Mouse (Mus musculus): Measurements from ENCODE around the gene Ndufv1.

Ndufv1 gene

GRCm38 (mm10) chr19:4001752-4002151, 10.9 kb downstream of the Ndufv1 start:
- no peak for DNase-seq (ENCODE audit: low spot score)

- DNase-seq (ENCODE audit: low spot score) = no peak
These were observed 11.6 kb downstream of the Ndufv1 start for GRCm38 (mm10) chr19:4000949-4001525.

DNA sequence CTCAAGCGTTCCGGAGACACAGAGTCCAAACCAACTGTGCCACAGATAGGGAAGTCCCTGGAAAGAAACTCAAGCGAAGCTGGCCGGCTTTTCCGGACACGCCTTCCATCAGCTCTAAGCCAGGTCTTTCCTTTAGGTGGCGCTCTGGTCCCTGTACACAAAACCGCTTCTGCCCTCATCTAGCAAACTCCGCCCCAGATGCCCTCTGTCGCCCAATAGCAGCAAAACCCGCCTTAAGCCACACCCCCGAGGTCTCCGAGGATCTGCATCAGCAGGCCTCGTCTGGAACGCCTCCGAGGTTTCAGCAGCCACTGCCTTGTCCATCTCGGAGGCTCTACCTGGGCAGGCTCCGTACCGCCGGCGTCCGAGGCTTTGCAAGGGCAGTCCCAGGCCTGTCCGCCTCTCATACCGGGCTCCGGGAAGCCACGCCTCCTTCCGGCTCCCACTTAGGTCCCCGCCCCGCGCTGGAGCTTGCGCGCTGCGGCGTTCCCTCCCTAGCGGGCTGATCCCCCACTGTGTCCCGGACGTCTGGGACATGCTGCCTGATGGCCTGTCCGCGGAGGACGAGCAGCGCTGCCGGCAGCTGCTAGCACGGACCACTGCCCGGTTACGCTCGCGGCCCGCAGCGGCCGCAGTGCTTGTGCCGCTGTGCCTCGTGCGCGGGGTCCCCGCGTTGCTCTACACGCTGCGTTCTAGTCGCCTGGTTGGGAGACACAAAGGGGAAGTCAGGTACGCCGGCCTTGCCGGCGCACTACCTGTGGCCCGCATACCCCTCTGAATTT, 12.3 kb downstream of the Ndufv1 start, which contains the start of the genes Nudt8 and Gm49405:
Nudt8 (plus strand) TSS at position 462 of the 782 bp plus-strand sequence.
Gm49405 (plus strand) TSS at position 508 of the 782 bp plus-strand sequence.
- peak; percentile 99 for DNase-seq (ENCODE audit: low spot score)

- no peak for DNase-seq (ENCODE audit: low spot score)
These were observed 13.4 kb downstream of the Ndufv1 start for GRCm38 (mm10) chr19:3999121-3999730.

GRCm38 (mm10) chr19:3998335-3998734, 14.3 kb downstream of the Ndufv1 start:
- DNase-seq (ENCODE audit: low spot score) = no peak

DNA sequence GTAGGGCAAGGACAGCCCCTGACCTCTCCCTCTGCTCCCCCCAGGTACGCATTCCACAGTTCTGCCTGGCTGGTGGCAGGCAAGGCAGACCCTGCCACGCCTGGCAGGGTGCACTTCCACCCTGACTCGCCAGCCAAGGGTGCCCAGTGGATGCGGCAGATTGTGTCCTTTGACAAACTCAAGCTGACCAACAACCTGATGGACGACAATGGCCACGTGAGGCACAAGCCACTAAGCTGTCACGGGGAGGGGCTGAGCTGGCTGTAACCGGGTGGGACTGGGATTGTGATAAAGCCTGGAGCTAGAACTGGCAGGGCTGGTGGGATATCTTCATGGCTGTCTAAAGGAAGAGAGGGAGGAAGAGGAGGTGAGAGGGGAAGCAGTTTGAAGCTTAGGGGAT, 15.4 kb downstream of the Ndufv1 start:
- no peak for DNase-seq (ENCODE audit: low spot score)

DNA sequence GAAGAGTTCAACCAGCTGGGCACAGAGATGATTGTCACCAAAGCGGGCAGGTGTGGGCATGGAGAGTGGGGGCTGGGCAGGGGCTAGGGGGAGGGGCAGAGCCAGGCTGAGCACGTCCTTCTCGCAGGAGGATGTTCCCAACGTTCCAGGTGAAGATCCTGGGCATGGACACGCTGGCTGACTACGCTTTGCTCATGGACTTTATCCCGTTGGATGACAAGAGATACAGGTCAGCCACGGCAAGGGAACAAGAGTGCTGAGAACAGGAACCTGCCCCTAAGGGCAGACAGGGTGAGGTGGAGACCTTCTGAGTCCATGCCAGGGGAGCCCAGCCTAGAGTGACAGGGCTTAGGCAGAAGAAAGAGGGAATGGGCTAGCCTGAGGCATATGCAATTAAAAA, 15.9 kb downstream of the Ndufv1 start:
- DNase-seq (ENCODE audit: low spot score) = no peak

DNA sequence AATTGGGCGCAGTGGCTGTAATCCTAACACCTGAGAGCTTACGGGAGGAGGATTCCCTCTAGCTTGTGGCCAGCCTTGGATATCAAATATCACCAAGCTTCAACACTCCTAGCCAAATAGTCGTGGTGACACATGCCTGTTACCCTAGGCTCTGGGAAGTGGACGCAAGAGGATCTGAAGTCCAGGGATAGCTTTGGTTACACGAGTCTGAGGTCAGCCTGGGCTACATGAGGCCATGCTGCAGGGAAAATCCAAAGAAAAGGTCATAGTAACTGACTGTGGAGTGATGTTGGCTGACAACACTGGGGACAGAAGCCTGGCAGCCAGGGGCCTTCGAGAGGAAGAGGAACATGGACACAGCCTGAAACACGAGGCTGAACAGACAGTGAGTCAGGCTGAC, 16.5 kb downstream of the Ndufv1 start:
- no peak for DNase-seq (ENCODE audit: low spot score)

DNA sequence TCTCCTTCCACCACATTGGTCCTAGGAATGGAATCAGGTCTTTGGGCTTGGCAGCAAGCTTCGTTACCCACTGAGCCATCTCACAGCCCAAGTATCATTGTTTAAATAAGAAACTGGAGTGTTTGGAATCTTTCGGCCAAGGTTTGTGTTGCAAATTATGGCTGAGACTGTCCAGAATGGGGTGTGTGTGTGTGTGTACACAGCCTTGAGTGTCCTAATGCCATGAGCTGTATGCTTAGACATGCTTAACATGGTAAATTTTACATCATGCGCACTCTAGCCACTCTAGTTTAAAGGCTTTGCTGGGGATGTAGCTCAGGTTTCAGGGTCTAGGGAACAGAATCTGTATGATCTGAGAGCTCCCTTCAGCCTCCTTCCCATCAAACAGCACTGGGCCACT, 17.1 kb downstream of the Ndufv1 start:
- no peak for DNase-seq (ENCODE audit: low spot score)

DNA sequence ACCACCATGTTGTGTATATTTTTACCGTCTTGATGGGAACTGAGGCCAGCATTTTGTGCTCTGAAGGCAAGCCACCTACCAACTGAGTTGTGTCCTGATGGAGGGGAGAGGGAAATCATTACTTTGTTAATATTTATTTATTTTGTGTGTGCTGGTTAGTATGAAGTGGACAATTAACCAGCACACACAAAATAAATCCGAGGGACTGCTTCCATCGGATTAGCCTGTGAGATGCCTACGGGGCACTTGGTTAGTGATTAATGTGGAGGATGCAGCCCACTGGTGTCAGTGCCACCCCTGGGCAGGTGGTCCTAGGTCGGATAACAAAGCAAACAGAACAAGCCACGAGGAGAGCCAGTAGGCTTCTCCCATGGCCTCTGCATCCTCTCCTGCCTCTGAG, 17.7 kb downstream of the Ndufv1 start:
- DNase-seq (ENCODE audit: low spot score) = no peak

DNA sequence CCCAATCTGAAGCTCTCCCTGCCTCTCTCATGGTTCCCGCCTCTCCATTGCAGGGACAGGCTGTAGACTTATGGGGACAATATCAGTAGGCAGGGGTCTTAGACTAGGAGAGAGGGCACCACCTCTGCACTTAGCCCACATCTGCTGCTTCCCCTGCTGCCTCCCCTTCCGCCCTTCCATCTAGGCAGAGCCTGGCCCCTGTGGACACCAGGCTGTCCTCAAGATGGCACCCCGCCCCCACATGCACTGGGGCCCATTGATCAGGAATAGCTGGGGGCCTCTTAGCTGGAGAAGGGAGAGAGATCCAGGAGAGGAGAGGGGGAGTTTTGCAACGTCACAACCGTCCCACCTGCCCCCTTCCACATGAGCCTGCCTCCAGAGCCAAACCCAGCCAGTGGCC, 20.2 kb downstream of the Ndufv1 start, which contains the start of gene Tbx10:
Tbx10 (plus strand) TSS at position 337 of the 400 bp plus-strand sequence.
- no peak for DNase-seq (ENCODE audit: low spot score)

DNA sequence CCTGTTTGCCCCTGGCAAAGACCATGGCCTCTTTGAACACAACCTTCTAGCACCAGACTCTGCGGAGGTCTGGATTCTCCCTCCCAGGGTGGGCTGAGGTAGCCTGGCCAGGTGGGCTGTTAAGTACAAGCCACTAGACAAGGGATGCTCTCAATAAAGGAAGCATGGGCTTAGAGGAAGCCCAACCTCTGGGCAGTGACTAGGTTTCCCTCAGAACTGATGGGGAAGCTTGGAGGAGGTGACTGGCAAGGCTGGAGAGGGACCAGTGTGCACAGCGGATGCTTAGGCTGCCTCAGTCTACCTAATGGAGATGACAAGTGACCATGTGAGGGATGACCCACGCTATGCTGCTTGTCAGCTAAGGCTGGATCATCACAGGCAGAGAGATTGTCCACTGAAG, 20.6 kb downstream of the Ndufv1 start:
- no peak for DNase-seq (ENCODE audit: low spot score)

- no peak for DNase-seq (ENCODE audit: low spot score)
These were observed 21.0 kb downstream of the Ndufv1 start for GRCm38 (mm10) chr19:3991562-3991961.

- no peak for DNase-seq (ENCODE audit: low spot score)
These were observed 21.8 kb downstream of the Ndufv1 start for GRCm38 (mm10) chr19:3990804-3991203.

GRCm38 (mm10) chr19:3988750-3989149, 23.9 kb downstream of the Ndufv1 start:
- no peak for DNase-seq (ENCODE audit: low spot score)

DNA sequence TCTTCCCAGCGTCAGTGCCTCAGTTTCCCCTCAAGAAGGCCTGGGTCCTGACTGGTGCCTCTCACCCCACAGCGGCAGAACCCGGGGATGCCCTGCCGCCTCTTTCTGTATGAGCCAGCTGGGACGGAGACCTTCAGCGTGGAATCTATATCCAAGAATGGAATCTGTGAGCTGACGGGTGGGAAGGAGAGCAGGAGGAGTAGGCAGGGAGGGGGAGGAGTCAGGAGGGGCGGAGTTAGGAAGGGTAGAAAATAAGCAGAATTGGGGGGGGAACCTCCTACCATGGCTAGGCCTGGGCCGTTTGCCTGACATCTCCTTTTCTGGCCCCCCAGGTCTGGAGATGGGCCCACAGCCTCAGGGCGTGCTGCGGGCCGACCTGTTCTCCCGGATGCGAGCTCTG, 24.5 kb downstream of the Ndufv1 start:
- no peak for DNase-seq (ENCODE audit: low spot score)

DNA sequence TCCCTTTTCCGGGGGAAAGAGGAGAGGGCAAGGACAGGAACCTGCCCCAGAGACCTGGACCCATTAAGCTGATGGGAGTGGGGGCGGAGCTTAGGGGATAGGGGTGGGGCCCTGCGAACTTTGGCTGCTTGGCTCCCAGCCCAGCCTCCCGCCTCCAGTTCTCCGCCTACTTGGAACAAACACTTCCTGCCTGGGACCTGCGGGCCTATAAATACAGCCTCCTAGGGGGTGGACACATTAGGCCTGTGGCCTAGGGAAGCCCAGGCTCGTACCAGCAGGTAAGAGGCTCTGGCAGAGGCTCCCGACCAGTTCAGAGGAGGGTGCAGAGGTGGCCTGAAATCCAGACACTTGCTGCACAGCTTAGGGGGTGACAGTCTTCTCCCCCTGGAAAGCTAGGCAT, 26.3 kb downstream of the Ndufv1 start, which contains the start of gene Acy3:
Acy3 (plus strand) TSS at position 237 of the 400 bp plus-strand sequence.
- DNase-seq (ENCODE audit: low spot score) = peak; percentile 81

DNA sequence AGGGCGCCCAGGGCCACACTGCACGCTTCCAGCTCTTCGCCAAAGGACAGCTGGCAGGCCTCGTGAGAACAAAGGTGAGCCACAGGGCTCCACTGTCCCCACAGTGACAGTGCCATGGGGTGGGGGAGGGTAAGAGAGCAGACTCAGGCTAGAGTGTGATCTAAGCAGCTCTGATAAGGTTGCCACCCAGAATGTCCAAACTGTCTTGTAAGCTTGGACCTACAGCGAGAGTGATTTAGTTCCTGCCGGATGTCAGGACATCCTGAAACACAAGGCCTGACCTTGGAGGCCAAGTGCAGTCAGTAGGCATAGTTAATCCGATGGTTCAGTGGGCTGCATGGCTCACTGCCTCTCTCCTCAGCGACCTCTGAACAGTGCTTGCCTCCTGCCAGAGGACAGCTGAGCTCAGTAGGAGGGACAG, 27.3 kb downstream of the Ndufv1 start:
- DNase-seq (ENCODE audit: low spot score) = peak; percentile 47

GRCm38 (mm10) chr19:3983527-3984200, 28.9 kb downstream of the Ndufv1 start:
- DNase-seq (ENCODE audit: low spot score) = no peak

DNA sequence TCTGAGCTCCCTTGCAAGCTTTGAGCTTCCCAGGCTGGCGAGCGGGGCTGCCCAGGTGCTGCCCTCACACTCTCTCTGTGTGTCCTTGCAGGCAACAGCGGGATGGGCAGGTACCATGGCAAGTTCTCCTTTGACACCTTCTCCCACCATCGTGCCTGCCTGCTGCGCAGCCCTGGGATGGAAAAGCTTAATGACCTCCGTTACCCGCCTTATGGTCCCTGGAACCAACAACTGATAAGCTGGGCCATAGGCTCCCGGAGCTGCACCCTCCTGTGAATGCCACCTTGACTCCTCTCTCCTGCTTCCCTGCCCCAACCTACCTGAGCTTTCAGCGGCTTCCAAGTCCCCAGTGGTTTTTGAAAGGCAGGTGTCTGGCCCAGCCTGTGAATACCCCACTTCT, 31.7 kb downstream of the Ndufv1 start:
- no peak for DNase-seq (ENCODE audit: low spot score)

GRCm38 (mm10) chr19:3980309-3980708, 32.3 kb downstream of the Ndufv1 start:
- peak; percentile 70 for DNase-seq (ENCODE audit: low spot score)

DNA sequence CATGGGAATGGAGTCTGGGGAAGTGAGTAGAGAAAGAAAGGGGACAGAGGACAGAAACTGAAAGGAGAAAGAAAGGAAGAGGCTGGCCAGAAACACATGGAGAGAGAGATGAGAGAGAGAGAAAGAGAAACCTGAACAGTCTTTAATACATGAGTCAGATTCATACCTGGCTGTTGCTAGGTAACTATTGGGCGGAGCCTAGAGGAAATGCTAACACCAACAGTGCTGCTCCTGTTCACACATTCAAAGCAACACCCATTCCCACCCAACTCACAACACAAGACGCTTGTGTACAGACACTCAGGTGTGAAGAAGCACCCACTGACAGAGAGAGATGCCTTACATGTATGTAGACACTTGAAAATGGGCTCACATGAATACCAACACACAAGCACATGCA, 36.7 kb downstream of the Ndufv1 start:
- no peak for DNase-seq (ENCODE audit: low spot score)

All from yolk sac, embryonic 10.5 days (tissue).